Mouse (Mus musculus): ENCODE measurements around the gene Rpl32.
"Not testable (repeated sequence)": the region's sequence is repeated elsewhere in the genome, so short reads cannot be mapped to it uniquely, and the experiment has no call there.

Gene Rpl32

GRCm38 (mm10) chr6:115808488-115809231 lies at the start of gene Rpl32:
Gene Rpl32, minus strand, starts transcription at chr6:115808747.
- DNase-seq (ENCODE audit: extremely low read depth, low read depth, low spot score): peak; percentile 63

GRCm38 (mm10) chr6:115856361-115856745 lies 47.8 kb upstream of the Rpl32 start:
- no peak for DNase-seq (ENCODE audit: extremely low read depth, low read depth, low spot score)

- DNase-seq (ENCODE audit: extremely low read depth, low read depth, low spot score): no peak
These were observed 47.3 kb upstream of the Rpl32 start for GRCm38 (mm10) chr6:115855733-115856360.

- DNase-seq (ENCODE audit: extremely low read depth, low read depth, low spot score): no peak
These were observed 45.9 kb upstream of the Rpl32 start for GRCm38 (mm10) chr6:115854432-115854831.

GRCm38 (mm10) chr6:115853985-115854384 lies 45.4 kb upstream of the Rpl32 start:
- DNase-seq (ENCODE audit: extremely low read depth, low read depth, low spot score): no peak

- DNase-seq (ENCODE audit: extremely low read depth, low read depth, low spot score): peak; percentile 82
These were observed 44.7 kb upstream of the Rpl32 start, which contains the start of the genes Mbd4 and Ift122 for GRCm38 (mm10) chr6:115853091-115853813. Gene Mbd4, minus strand, starts transcription at chr6:115853371. Gene Ift122, plus strand, starts transcription at chr6:115853470.

- no peak for DNase-seq (ENCODE audit: extremely low read depth, low read depth, low spot score)
These were observed 44.0 kb upstream of the Rpl32 start for GRCm38 (mm10) chr6:115852446-115853090.

GRCm38 (mm10) chr6:115848598-115849304 lies 40.2 kb upstream of the Rpl32 start:
- DNase-seq (ENCODE audit: extremely low read depth, low read depth, low spot score): no peak

- DNase-seq (ENCODE audit: extremely low read depth, low read depth, low spot score): no peak
These were observed 38.3 kb upstream of the Rpl32 start for GRCm38 (mm10) chr6:115846640-115847411.

- no peak for DNase-seq (ENCODE audit: extremely low read depth, low read depth, low spot score)
These were observed 36.5 kb upstream of the Rpl32 start for GRCm38 (mm10) chr6:115845006-115845405.

GRCm38 (mm10) chr6:115838745-115839144 lies 30.2 kb upstream of the Rpl32 start:
- no peak for DNase-seq (ENCODE audit: extremely low read depth, low read depth, low spot score)

- DNase-seq (ENCODE audit: extremely low read depth, low read depth, low spot score): peak; percentile 56
These were observed 29.6 kb upstream of the Rpl32 start, which contains the start of gene Efcab12 for GRCm38 (mm10) chr6:115838161-115838597. Gene Efcab12, minus strand, starts transcription at chr6:115838412.

- no peak for DNase-seq (ENCODE audit: extremely low read depth, low read depth, low spot score)
These were observed 25.3 kb upstream of the Rpl32 start for GRCm38 (mm10) chr6:115833861-115834260.

GRCm38 (mm10) chr6:115832152-115832850 lies 23.8 kb upstream of the Rpl32 start:
- no peak for DNase-seq (ENCODE audit: extremely low read depth, low read depth, low spot score)

- no peak for DNase-seq (ENCODE audit: extremely low read depth, low read depth, low spot score)
These were observed 22.4 kb upstream of the Rpl32 start for GRCm38 (mm10) chr6:115830779-115831601.

GRCm38 (mm10) chr6:115823850-115824464 lies 15.4 kb upstream of the Rpl32 start:
- DNase-seq (ENCODE audit: extremely low read depth, low read depth, low spot score): not testable (repeated sequence)

- no peak for DNase-seq (ENCODE audit: extremely low read depth, low read depth, low spot score)
These were observed 12.9 kb upstream of the Rpl32 start for GRCm38 (mm10) chr6:115821216-115821993.
